Mouse (Mus musculus) Patski (cell line): ENCODE measurements around the gene Col27a1. TPM values are rescaled to one million over a fixed set of nuclear protein-coding genes. Genes with fewer than 3 reads are reported as not detected.

Source experiments
- ATAC-seq: fragments of 100-300 bp; one replicate; pipeline ENCODE4 v1.8.0; 2021
- CTCF ChIA-PET: fragments of 350-600 bp; sonication (Branson Sonifier 250); formaldehyde crosslinking; loops from one replicate; lab custom pipeline; 2022; ENCODE audit warnings: inconsistent platforms; lab: Charles Lee
- POLR2A ChIA-PET: fragments of 350-600 bp; sonication (Branson Sonifier 250); formaldehyde crosslinking; loops from one replicate; lab custom pipeline; 2022; ENCODE audit warnings: antibody characterized with exemption, inconsistent platforms; lab: Charles Lee
- DNase-seq: peaks from one replicate; pipeline ENCODE4 v3.0.0-alpha.2; 2011; ENCODE audit warnings: low read depth, low spot score
- H3K27me3 ChIP-seq: fragments of 371-371 bp; one replicate; pipeline ENCODE4 v1.5.1; 2021
- CTCF ChIP-seq: fragments of 100-300 bp; IDR thresholded peaks from one replicate; pipeline ENCODE4 v1.5.1; 2021
- in situ Hi-C: fragments of 300-500 bp; cut with MboI; formaldehyde crosslinking; loops from 3 replicates; pipeline ENCODE4 v1.11.1; 2018; ENCODE audit warnings: low pct_unique_long_range_greater_than_20kb, mixed read lengths
- polyA plus RNA-seq: library from polyadenylated mRNA; unstranded; gene quantifications from one replicate; pipeline ENCODE4 v1.2.3, GENCODE M21; 2021

Col27a1 gene
- polyA plus RNA-seq: 4.2 TPM

- in situ Hi-C loops: no loop called here
- H3K27me3 ChIP-seq: peaks cover 5% of the 10 kb centered on the region
- no peak for TF ChIP-seq CTCF
- DNase-seq (no peak), ATAC-seq (no peak)
- ChIA-PET POLR2A (no interaction called here), CTCF (interaction anchor here (1.5 to 3.6 kb wide), 9 partner anchors 32 to 109 kb away, joined by 4 to 20 read pairs (median 9); partner anchors contain the start of gene Kif12)
Measured at GRCm38 (mm10) chr4:63213907-63214621, at the start of gene Col27a1. Col27a1 (plus strand) TSS chr4:63214004.

GRCm38 (mm10) chr4:63165636-63166035 lies 48.2 kb upstream of the Col27a1 start:
- in situ Hi-C loops: loop anchor here (5.0 to 25.0 kb wide), 2 partner anchors 37 to 772 kb away; no protein-coding TSS in a partner anchor
- no peak for TF ChIP-seq CTCF
- ATAC-seq: no peak
- no peaks in the 10 kb centered on the region for H3K27me3 ChIP-seq
- POLR2A ChIA-PET: no interaction called here
- CTCF ChIA-PET: interaction anchor here (1.1 kb wide), 1 partner anchor 18 kb away, joined by 3 read pairs; no protein-coding TSS in a partner anchor
- DNase-seq: no peak

GRCm38 (mm10) chr4:63166323-63166722 lies 47.5 kb upstream of the Col27a1 start:
- ChIA-PET POLR2A (no interaction called here), CTCF (interaction anchor here (1.1 kb wide), 1 partner anchor 17 kb away, joined by 3 read pairs; no protein-coding TSS in a partner anchor)
- ATAC-seq: no peak
- no peak for TF ChIP-seq CTCF
- in situ Hi-C loops: loop anchor here (5.0 to 25.0 kb wide), 2 partner anchors 36 to 771 kb away; no protein-coding TSS in a partner anchor
- H3K27me3 ChIP-seq: no peaks in the 10 kb centered on the region
- DNase-seq: no peak

- POLR2A ChIA-PET: no interaction called here
- H3K27me3 ChIP-seq: no peaks in the 10 kb centered on the region
- ATAC-seq (no peak), DNase-seq (no peak)
- TF ChIP-seq CTCF: no peak
- in situ Hi-C loops: loop anchor here (25.0 kb wide), 1 partner anchor 767 kb away; no protein-coding TSS in a partner anchor
- CTCF ChIA-PET: interaction anchor here (0.9 to 1.0 kb wide), 2 partner anchors 12 to 45 kb away, joined by 3 read pairs; no protein-coding TSS in a partner anchor
Measured at GRCm38 (mm10) chr4:63170061-63170460, 43.7 kb upstream of the Col27a1 start.

GRCm38 (mm10) chr4:63171122-63171521 lies 42.7 kb upstream of the Col27a1 start:
- no peak for TF ChIP-seq CTCF
- in situ Hi-C loops: loop anchor here (25.0 kb wide), 1 partner anchor 766 kb away; no protein-coding TSS in a partner anchor
- CTCF ChIA-PET: interaction anchor here (1.0 to 1.8 kb wide), 3 partner anchors 12 to 148 kb away, joined by 3 to 5 read pairs (median 4); no protein-coding TSS in a partner anchor
- POLR2A ChIA-PET: interaction anchor here (1.2 kb wide), 1 partner anchor 11 kb away, joined by 4 read pairs; no protein-coding TSS in a partner anchor
- DNase-seq (no peak), ATAC-seq (no peak)
- H3K27me3 ChIP-seq: no peaks in the 10 kb centered on the region

- ATAC-seq: peak; percentile 88
- H3K27me3 ChIP-seq: no peaks in the 10 kb centered on the region
- in situ Hi-C loops: loop anchor here (25.0 kb wide), 1 partner anchor 765 kb away; no protein-coding TSS in a partner anchor
- TF ChIP-seq CTCF: no peak
- peak; percentile 65 for DNase-seq
- ChIA-PET POLR2A (interaction anchor here (1.2 kb wide), 1 partner anchor 12 kb away, joined by 4 read pairs; no protein-coding TSS in a partner anchor), CTCF (interaction anchor here (1.0 to 1.8 kb wide), 3 partner anchors 13 to 147 kb away, joined by 4 to 5 read pairs (median 4); partner anchors contain the start of gene Col27a1)
Measured at GRCm38 (mm10) chr4:63171969-63172685, 41.7 kb upstream of the Col27a1 start, which contains the start of gene Kif12. Kif12 (minus strand) TSS chr4:63172131.

- CTCF ChIA-PET: interaction anchor here (0.9 to 1.9 kb wide), 4 partner anchors 22 to 189 kb away, joined by 3 to 12 read pairs (median 4); partner anchors contain the start of gene Col27a1
- DNase-seq (no peak), ATAC-seq (peak; percentile 39)
- in situ Hi-C loops: no loop called here
- POLR2A ChIA-PET: interaction anchor here (0.6 kb wide), 1 partner anchor 326 kb away, joined by 4 read pairs; no protein-coding TSS in a partner anchor
- no peak for TF ChIP-seq CTCF
- no peaks in the 10 kb centered on the region for H3K27me3 ChIP-seq
Measured at GRCm38 (mm10) chr4:63181556-63181955, 32.2 kb upstream of the Col27a1 start.

- ChIA-PET POLR2A (no interaction called here), CTCF (interaction anchor here (1.1 kb wide), 1 partner anchor 28 kb away, joined by 3 read pairs; no protein-coding TSS in a partner anchor)
- DNase-seq (no peak), ATAC-seq (no peak)
- no peak for TF ChIP-seq CTCF
- in situ Hi-C loops: no loop called here
- peaks cover 3% of the 10 kb centered on the region for H3K27me3 ChIP-seq
Measured at GRCm38 (mm10) chr4:63186281-63186870, 27.4 kb upstream of the Col27a1 start.

- in situ Hi-C loops: no loop called here
- no peak for ATAC-seq
Measured at GRCm38 (mm10) chr4:63191641-63192040, 22.2 kb upstream of the Col27a1 start.

GRCm38 (mm10) chr4:63194366-63194765 lies 19.4 kb upstream of the Col27a1 start:
- in situ Hi-C loops: no loop called here
- no peak for DNase-seq
- ATAC-seq: no peak
- TF ChIP-seq CTCF: no peak
- POLR2A ChIA-PET: no interaction called here
- H3K27me3 ChIP-seq: peaks cover 2% of the 10 kb centered on the region
- CTCF ChIA-PET: no interaction called here

More at GRCm38 (mm10) chr4:63191641-63192040, 22.2 kb upstream of the Col27a1 start:
- no peak for TF ChIP-seq CTCF
- POLR2A ChIA-PET: interaction anchor here (0.6 kb wide), 1 partner anchor 52 kb away, joined by 4 read pairs; no protein-coding TSS in a partner anchor
- H3K27me3 ChIP-seq: peaks cover 3% of the 10 kb centered on the region
- CTCF ChIA-PET: no interaction called here
- no peak for DNase-seq
